Mouse (Mus musculus) midbrain, embryonic 16.5 days (tissue): ENCODE results near the gene Rsph9. TPM values are rescaled to one million over a fixed set of nuclear protein-coding genes. Genes with fewer than 3 reads are reported as not detected.
A peak's percentile ranks its signal among the peaks of the same experiment; 100 is the strongest.

Experiments used
- ATAC-seq: fragments of 200-750 bp; cut with Nextera tagmentation; 2 replicates; pipeline ENCODE4 v1.8.0; 2017; ENCODE audit warnings: moderate TSS enrichment
- H3K27ac ChIP-seq: fragments of 300-500 bp; sonication (generic); 2 replicates; pipeline ENCODE4 v1.5.1; 2014; ENCODE audit warnings: mild to moderate bottlenecking, low read length, mixed read lengths
- H3K27me3 ChIP-seq: fragments of 300-500 bp; sonication (generic); 2 replicates; pipeline ENCODE4 v1.6.1; 2014; ENCODE audit warnings: low read depth, low read length, mixed read lengths; ENCODE audit not compliant: control insufficient read depth, insufficient read depth
- H3K36me3 ChIP-seq: fragments of 300-500 bp; sonication (generic); 2 replicates; pipeline ENCODE4 v1.6.1; 2014; ENCODE audit warnings: mild to moderate bottlenecking, low read length, moderate library complexity, mixed read lengths; ENCODE audit not compliant: control insufficient read depth, insufficient read depth
- H3K4me1 ChIP-seq: fragments of 300-500 bp; sonication (generic); 2 replicates; pipeline ENCODE4 v1.6.1; 2014; ENCODE audit warnings: mild to moderate bottlenecking, low read length, mixed read lengths; ENCODE audit not compliant: control insufficient read depth, insufficient read depth
- H3K4me2 ChIP-seq: fragments of 300-500 bp; sonication (generic); 2 replicates; pipeline ENCODE4 v1.6.1; 2014; ENCODE audit warnings: mild to moderate bottlenecking, low read length, mixed read lengths
- H3K4me3 ChIP-seq: fragments of 300-500 bp; sonication (generic); 2 replicates; pipeline ENCODE4 v1.5.1; 2014; ENCODE audit warnings: low read depth, mild to moderate bottlenecking, low read length, moderate library complexity, mixed read lengths
- H3K9ac ChIP-seq: fragments of 300-500 bp; sonication (generic); 2 replicates; pipeline ENCODE4 v1.6.1; 2014; ENCODE audit warnings: low read depth, low read length, mixed read lengths
- H3K9me3 ChIP-seq: fragments of 300-500 bp; sonication (generic); replicated peaks from 2 replicates; pipeline ENCODE4 v1.6.1; 2014; ENCODE audit warnings: mild to moderate bottlenecking, low read length, mixed read lengths; ENCODE audit not compliant: control insufficient read depth, poor library complexity, severe bottlenecking
- WGBS: fragments of 180-500 bp; shearing (Covaris S2); extraction: QIAGEN DNeasy Blood & Tissue Kit; methylation state at CpG from one replicate; pipeline ENCODE4 v1.1.7; 2014; 5-methylcytosine and 5-hydroxymethylcytosine counted together
- polyA plus RNA-seq: library from polyadenylated mRNA; unstranded; fragments of >200 nt; fragmentation: Nextera tagmentation; extraction: Ambion mirVana; gene quantifications from 2 replicates; pipeline ENCODE4 v1.2.1, GENCODE M21; 2015

The Rsph9 gene
- 61.6 and 74.5 TPM in 2 replicates for polyA plus RNA-seq

GRCm38 (mm10) chr17:46143578-46144423 lies at the start of gene Rsph9:
Gene Rsph9 (minus strand): TSS chr17:46144216.
- peak; percentile 98 for ATAC-seq
- peak within 1 kb of the TSS; percentile 59 for H3K4me3 ChIP-seq
- H3K27ac ChIP-seq, result peak within 1 kb of the TSS; percentile 68

GRCm38 (mm10) chr17:46188829-46189228 lies 44.8 kb upstream of the Rsph9 start:
- no peak for ATAC-seq
- Histone ChIP-seq H3K36me3 (peaks cover 32% of the 10 kb centered on the region), H3K9ac (no peak overlapping the region), H3K9me3 (no peaks in the 10 kb centered on the region), H3K27me3 (no peaks in the 10 kb centered on the region), H3K27ac (no peak overlapping the region), H3K4me2 (no peak overlapping the region), H3K4me3 (no peak overlapping the region), H3K4me1 (no peaks in the 10 kb centered on the region)
- 92% methylated on average over 2 of the region's 2 CpGs for WGBS

More at GRCm38 (mm10) chr17:46143578-46144423, at the start of gene Rsph9:
- Histone ChIP-seq H3K9me3 (no peaks in the 10 kb centered on the region), H3K27me3 (no peaks in the 10 kb centered on the region), H3K4me1 (peaks cover 11% of the 10 kb centered on the region; the same call in 1 of the 2 replicates), H3K9ac (peak within 1 kb of the TSS; percentile 76), H3K36me3 (peaks cover 14% of the 10 kb centered on the region), H3K4me2 (peak within 1 kb of the TSS; percentile 66)
- WGBS, result 6% methylated on average over 37 of the region's 37 CpGs

GRCm38 (mm10) chr17:46182273-46182672 lies 38.3 kb upstream of the Rsph9 start:
- H3K4me3 ChIP-seq, result no peak overlapping the region
- no peaks in the 10 kb centered on the region for H3K4me1 ChIP-seq
- ATAC-seq, result no peak
- H3K27me3 ChIP-seq, result no peaks in the 10 kb centered on the region
- no peak overlapping the region for H3K27ac ChIP-seq
- H3K4me2 ChIP-seq, result no peak overlapping the region
- no peaks in the 10 kb centered on the region for H3K9me3 ChIP-seq
- peaks cover 39% of the 10 kb centered on the region for H3K36me3 ChIP-seq
- 87% methylated on average over 4 of the region's 4 CpGs for WGBS
- H3K9ac ChIP-seq, result no peak overlapping the region

GRCm38 (mm10) chr17:46170538-46170937 lies 26.5 kb upstream of the Rsph9 start:
- 82% methylated on average over 3 of the region's 3 CpGs for WGBS
- peaks cover 39% of the 10 kb centered on the region for H3K36me3 ChIP-seq
- no peak for ATAC-seq

GRCm38 (mm10) chr17:46168768-46169167 lies 24.8 kb upstream of the Rsph9 start:
- ATAC-seq, result no peak
- WGBS, result 89% methylated on average over 5 of the region's 5 CpGs
- Histone ChIP-seq H3K36me3 (peaks cover 48% of the 10 kb centered on the region), H3K9ac (no peak overlapping the region), H3K27ac (no peak overlapping the region), H3K4me2 (no peak overlapping the region), H3K9me3 (no peaks in the 10 kb centered on the region), H3K4me1 (no peaks in the 10 kb centered on the region), H3K27me3 (no peaks in the 10 kb centered on the region), H3K4me3 (no peak overlapping the region)

More at GRCm38 (mm10) chr17:46170538-46170937, 26.5 kb upstream of the Rsph9 start:
- Histone ChIP-seq H3K27me3 (no peaks in the 10 kb centered on the region), H3K4me3 (no peak overlapping the region), H3K4me2 (no peak overlapping the region), H3K4me1 (no peaks in the 10 kb centered on the region), H3K9ac (no peak overlapping the region), H3K27ac (no peak overlapping the region), H3K9me3 (no peaks in the 10 kb centered on the region)

- Histone ChIP-seq H3K27me3 (no peaks in the 10 kb centered on the region), H3K9me3 (no peaks in the 10 kb centered on the region), H3K27ac (no peak overlapping the region), H3K4me3 (no peak overlapping the region), H3K36me3 (peaks cover 48% of the 10 kb centered on the region), H3K9ac (no peak overlapping the region), H3K4me1 (no peaks in the 10 kb centered on the region), H3K4me2 (no peak overlapping the region)
- WGBS, result 70% methylated on average over 5 of the region's 5 CpGs
- no peak for ATAC-seq
Observed at GRCm38 (mm10) chr17:46168318-46168717, 24.3 kb upstream of the Rsph9 start.

GRCm38 (mm10) chr17:46167014-46167413 lies 23.0 kb upstream of the Rsph9 start:
- Histone ChIP-seq H3K4me2 (no peak overlapping the region), H3K4me3 (no peak overlapping the region)

GRCm38 (mm10) chr17:46166270-46166669 lies 22.3 kb upstream of the Rsph9 start:
- no peak overlapping the region for H3K4me3 ChIP-seq
- 88% methylated on average over 5 of the region's 5 CpGs for WGBS
- no peaks in the 10 kb centered on the region for H3K27me3 ChIP-seq
- H3K9me3 ChIP-seq, result no peaks in the 10 kb centered on the region
- H3K4me1 ChIP-seq, result peaks cover 19% of the 10 kb centered on the region
- peaks cover 35% of the 10 kb centered on the region for H3K36me3 ChIP-seq
- ATAC-seq, result no peak
- no peak overlapping the region for H3K4me2 ChIP-seq
- no peak overlapping the region for H3K9ac ChIP-seq
- H3K27ac ChIP-seq, result no peak overlapping the region

More at GRCm38 (mm10) chr17:46167014-46167413, 23.0 kb upstream of the Rsph9 start:
- peaks cover 37% of the 10 kb centered on the region for H3K36me3 ChIP-seq
- no peaks in the 10 kb centered on the region for H3K9me3 ChIP-seq
- H3K27ac ChIP-seq, result no peak overlapping the region
- WGBS, result 76% methylated on average over 11 of the region's 11 CpGs
- H3K4me1 ChIP-seq, result peaks cover 12% of the 10 kb centered on the region
- H3K27me3 ChIP-seq, result no peaks in the 10 kb centered on the region
- ATAC-seq, result no peak
- no peak overlapping the region for H3K9ac ChIP-seq

GRCm38 (mm10) chr17:46165460-46165859 lies 21.4 kb upstream of the Rsph9 start:
- WGBS, result 88% methylated on average over 12 of the region's 12 CpGs
- H3K4me1 ChIP-seq, result peaks cover 19% of the 10 kb centered on the region
- no peak overlapping the region for H3K4me3 ChIP-seq
- H3K9me3 ChIP-seq, result no peaks in the 10 kb centered on the region
- no peak for ATAC-seq
- no peak overlapping the region for H3K9ac ChIP-seq
- no peak overlapping the region for H3K4me2 ChIP-seq
- H3K27me3 ChIP-seq, result no peaks in the 10 kb centered on the region
- H3K27ac ChIP-seq, result no peak overlapping the region
- peaks cover 35% of the 10 kb centered on the region for H3K36me3 ChIP-seq
